Mouse (Mus musculus): ENCODE results near the gene Kcnh1. TPM values are rescaled to one million over a fixed set of nuclear protein-coding genes. Genes with fewer than 3 reads are reported as not detected.
A peak's percentile ranks its signal among the peaks of the same experiment; 100 is the strongest.

Kcnh1 gene
- polyA plus RNA-seq, 1 experiment = 0.27 TPM

GRCm38 (mm10) chr1:192380596-192381041 lies 190.0 kb downstream of the Kcnh1 start:
- Histone ChIP-seq H3K4me3 (ENCODE audit: low read depth, low read length) (no peak overlapping the region), H3K4me1 (ENCODE audit: control insufficient read depth, insufficient read depth, low read length) (peaks cover 2% of the 10 kb centered on the region), H3K36me3 (ENCODE audit: control insufficient read depth, insufficient read depth, low read length, poor library complexity, severe bottlenecking) (no peaks in the 10 kb centered on the region), H3K27me3 (ENCODE audit: control insufficient read depth, insufficient read depth, low read length, poor library complexity, severe bottlenecking) (no peaks in the 10 kb centered on the region), H3K9ac (ENCODE audit: low read depth, poor library complexity, severe bottlenecking) (no peak overlapping the region), H3K27ac (ENCODE audit: insufficient read depth, low read length) (no peak overlapping the region), H3K9me3 (replicated peaks; ENCODE audit: control insufficient read depth, insufficient read depth, low read length, poor library complexity, severe bottlenecking) (no peaks in the 10 kb centered on the region)
- TF ChIP-seq POLR2A (IDR thresholded peaks at IDR 0.05; ENCODE audit: insufficient read depth, low read length) = no peak
- TF ChIP-seq EP300 (IDR thresholded peaks at IDR 0.05; ENCODE audit: insufficient read depth, low read depth, low read length) = peak; percentile 54; the same call in 1 of the 2 replicates
- TF ChIP-seq CTCF (IDR thresholded peaks at IDR 0.05; ENCODE audit: low read depth, low read length) = no peak

GRCm38 (mm10) chr1:192387624-192388023 lies 197.1 kb downstream of the Kcnh1 start:
- TF ChIP-seq POLR2A (IDR thresholded peaks at IDR 0.05; ENCODE audit: insufficient read depth, low read length) = no peak
- TF ChIP-seq EP300 (IDR thresholded peaks at IDR 0.05; ENCODE audit: insufficient read depth, low read depth, low read length) = no peak
- TF ChIP-seq CTCF (IDR thresholded peaks at IDR 0.05; ENCODE audit: low read depth, low read length) = no peak
- H3K9ac ChIP-seq (ENCODE audit: low read depth, poor library complexity, severe bottlenecking) = no peak overlapping the region
- no peak overlapping the region for H3K4me3 ChIP-seq (ENCODE audit: low read depth, low read length)
- H3K9me3 ChIP-seq (replicated peaks; ENCODE audit: control insufficient read depth, insufficient read depth, low read length, poor library complexity, severe bottlenecking) = no peaks in the 10 kb centered on the region
- H3K27ac ChIP-seq (ENCODE audit: insufficient read depth, low read length) = no peak overlapping the region
- H3K36me3 ChIP-seq (ENCODE audit: control insufficient read depth, insufficient read depth, low read length, poor library complexity, severe bottlenecking) = no peaks in the 10 kb centered on the region
- H3K27me3 ChIP-seq (ENCODE audit: control insufficient read depth, insufficient read depth, low read length, poor library complexity, severe bottlenecking) = no peaks in the 10 kb centered on the region
- no peaks in the 10 kb centered on the region for H3K4me1 ChIP-seq (ENCODE audit: control insufficient read depth, insufficient read depth, low read length)

GRCm38 (mm10) chr1:192391041-192391440 lies 200.5 kb downstream of the Kcnh1 start:
- Histone ChIP-seq H3K4me1 (ENCODE audit: control insufficient read depth, insufficient read depth, low read length) (no peaks in the 10 kb centered on the region), H3K27ac (ENCODE audit: insufficient read depth, low read length) (no peak overlapping the region), H3K9ac (ENCODE audit: low read depth, poor library complexity, severe bottlenecking) (no peak overlapping the region), H3K9me3 (replicated peaks; ENCODE audit: control insufficient read depth, insufficient read depth, low read length, poor library complexity, severe bottlenecking) (no peaks in the 10 kb centered on the region), H3K4me3 (ENCODE audit: low read depth, low read length) (no peak overlapping the region), H3K36me3 (ENCODE audit: control insufficient read depth, insufficient read depth, low read length, poor library complexity, severe bottlenecking) (no peaks in the 10 kb centered on the region), H3K27me3 (ENCODE audit: control insufficient read depth, insufficient read depth, low read length, poor library complexity, severe bottlenecking) (no peaks in the 10 kb centered on the region)
- TF ChIP-seq POLR2A (IDR thresholded peaks at IDR 0.05; ENCODE audit: insufficient read depth, low read length) (no peak), CTCF (IDR thresholded peaks at IDR 0.05; ENCODE audit: low read depth, low read length) (no peak), EP300 (IDR thresholded peaks at IDR 0.05; ENCODE audit: insufficient read depth, low read depth, low read length) (no peak)

GRCm38 (mm10) chr1:192392232-192392631 lies 201.7 kb downstream of the Kcnh1 start:
- TF ChIP-seq CTCF (IDR thresholded peaks at IDR 0.05; ENCODE audit: low read depth, low read length) = no peak
- no peak for TF ChIP-seq POLR2A (IDR thresholded peaks at IDR 0.05; ENCODE audit: insufficient read depth, low read length)
- no peak for TF ChIP-seq EP300 (IDR thresholded peaks at IDR 0.05; ENCODE audit: insufficient read depth, low read depth, low read length)
- Histone ChIP-seq H3K27me3 (ENCODE audit: control insufficient read depth, insufficient read depth, low read length, poor library complexity, severe bottlenecking) (no peaks in the 10 kb centered on the region), H3K9me3 (replicated peaks; ENCODE audit: control insufficient read depth, insufficient read depth, low read length, poor library complexity, severe bottlenecking) (no peaks in the 10 kb centered on the region), H3K4me3 (ENCODE audit: low read depth, low read length) (no peak overlapping the region), H3K9ac (ENCODE audit: low read depth, poor library complexity, severe bottlenecking) (no peak overlapping the region), H3K27ac (ENCODE audit: insufficient read depth, low read length) (no peak overlapping the region), H3K4me1 (ENCODE audit: control insufficient read depth, insufficient read depth, low read length) (no peaks in the 10 kb centered on the region), H3K36me3 (ENCODE audit: control insufficient read depth, insufficient read depth, low read length, poor library complexity, severe bottlenecking) (no peaks in the 10 kb centered on the region)

GRCm38 (mm10) chr1:192399667-192400490 lies 209.3 kb downstream of the Kcnh1 start:
- no peak overlapping the region for H3K4me3 ChIP-seq (ENCODE audit: low read depth, low read length)
- no peaks in the 10 kb centered on the region for H3K27me3 ChIP-seq (ENCODE audit: control insufficient read depth, insufficient read depth, low read length, poor library complexity, severe bottlenecking)
- no peaks in the 10 kb centered on the region for H3K9me3 ChIP-seq (replicated peaks; ENCODE audit: control insufficient read depth, insufficient read depth, low read length, poor library complexity, severe bottlenecking)
- TF ChIP-seq POLR2A (IDR thresholded peaks at IDR 0.05; ENCODE audit: insufficient read depth, low read length) (no peak), CTCF (IDR thresholded peaks at IDR 0.05; ENCODE audit: low read depth, low read length) (no peak), EP300 (IDR thresholded peaks at IDR 0.05; ENCODE audit: insufficient read depth, low read depth, low read length) (no peak)
- H3K27ac ChIP-seq (ENCODE audit: insufficient read depth, low read length) = no peak overlapping the region
- no peaks in the 10 kb centered on the region for H3K36me3 ChIP-seq (ENCODE audit: control insufficient read depth, insufficient read depth, low read length, poor library complexity, severe bottlenecking)
- no peak overlapping the region for H3K9ac ChIP-seq (ENCODE audit: low read depth, poor library complexity, severe bottlenecking)
- no peaks in the 10 kb centered on the region for H3K4me1 ChIP-seq (ENCODE audit: control insufficient read depth, insufficient read depth, low read length)

- TF ChIP-seq CTCF (IDR thresholded peaks at IDR 0.05; ENCODE audit: low read depth, low read length) (no peak), EP300 (IDR thresholded peaks at IDR 0.05; ENCODE audit: insufficient read depth, low read depth, low read length) (no peak), POLR2A (IDR thresholded peaks at IDR 0.05; ENCODE audit: insufficient read depth, low read length) (no peak)
- Histone ChIP-seq H3K4me1 (ENCODE audit: control insufficient read depth, insufficient read depth, low read length) (no peaks in the 10 kb centered on the region), H3K36me3 (ENCODE audit: control insufficient read depth, insufficient read depth, low read length, poor library complexity, severe bottlenecking) (no peaks in the 10 kb centered on the region), H3K9ac (ENCODE audit: low read depth, poor library complexity, severe bottlenecking) (no peak overlapping the region), H3K9me3 (replicated peaks; ENCODE audit: control insufficient read depth, insufficient read depth, low read length, poor library complexity, severe bottlenecking) (no peaks in the 10 kb centered on the region), H3K4me3 (ENCODE audit: low read depth, low read length) (no peak overlapping the region), H3K27me3 (ENCODE audit: control insufficient read depth, insufficient read depth, low read length, poor library complexity, severe bottlenecking) (no peaks in the 10 kb centered on the region), H3K27ac (ENCODE audit: insufficient read depth, low read length) (no peak overlapping the region)
Measured at GRCm38 (mm10) chr1:192400991-192401390, 210.4 kb downstream of the Kcnh1 start.

All from ES-Bruce4 (cell line).